Mouse (Mus musculus) midbrain, embryonic 12.5 days (tissue): ENCODE results near the gene Zbtb20. TPM values are rescaled to one million over a fixed set of nuclear protein-coding genes. Genes with fewer than 3 reads are reported as not detected.

ENCODE experiments used
- ATAC-seq: fragments of 200-750 bp; cut with Nextera tagmentation; 2 replicates; pipeline ENCODE4 v1.8.0; 2017; ENCODE audit warnings: low read depth, moderate TSS enrichment, moderate library complexity; ENCODE audit not compliant: low FRiP score
- H3K27ac ChIP-seq: fragments of 300-500 bp; sonication (generic); replicated peaks from 2 replicates; pipeline ENCODE4 v1.5.1; 2016; ENCODE audit warnings: mild to moderate bottlenecking
- H3K27me3 ChIP-seq: fragments of 300-500 bp; sonication (generic); 2 replicates; pipeline ENCODE4 v1.6.1; 2016; ENCODE audit warnings: mild to moderate bottlenecking
- H3K36me3 ChIP-seq: fragments of 300-500 bp; sonication (generic); 2 replicates; pipeline ENCODE4 v1.6.1; 2016
- H3K4me1 ChIP-seq: fragments of 300-500 bp; sonication (generic); 2 replicates; pipeline ENCODE4 v1.6.1; 2016
- H3K4me2 ChIP-seq: fragments of 300-500 bp; sonication (generic); replicated peaks from 2 replicates; pipeline ENCODE4 v1.6.1; 2016; ENCODE audit warnings: mild to moderate bottlenecking, moderate library complexity
- H3K4me3 ChIP-seq: fragments of 300-500 bp; sonication (generic); 2 replicates; pipeline ENCODE4 v1.5.1; 2016; ENCODE audit warnings: mild to moderate bottlenecking
- H3K9ac ChIP-seq: fragments of 300-500 bp; sonication (generic); replicated peaks from 2 replicates; pipeline ENCODE4 v1.6.1; 2016; ENCODE audit warnings: mild to moderate bottlenecking, moderate library complexity
- H3K9me3 ChIP-seq: fragments of 300-500 bp; sonication (generic); 2 replicates; pipeline ENCODE4 v1.6.1; 2016; ENCODE audit warnings: mild to moderate bottlenecking
- WGBS: fragments of 180-500 bp; shearing (Covaris S2); methylation state at CpG from one replicate; pipeline ENCODE4 v1.1.7; 2016; 5-methylcytosine and 5-hydroxymethylcytosine counted together
- polyA plus RNA-seq: library from polyadenylated mRNA; unstranded; fragments of >200 nt; fragmentation: Nextera tagmentation; extraction: Ambion mirVana; gene quantifications from 2 replicates; pipeline ENCODE4 v1.2.1, GENCODE M21; 2016

Zbtb20 gene
- polyA plus RNA-seq, 1 experiment from 2014 or later: 80.8 TPM

- no peaks in the 10 kb centered on the region for H3K9me3 ChIP-seq
- H3K27ac ChIP-seq: no peak overlapping the region
- H3K9ac ChIP-seq: no peak overlapping the region
- WGBS: 95% methylated on average over 7 of the region's 7 CpGs
- peaks cover 39% of the 10 kb centered on the region for H3K36me3 ChIP-seq
- H3K4me2 ChIP-seq: no peak overlapping the region
- H3K4me1 ChIP-seq: peaks cover 4% of the 10 kb centered on the region; the same call in 1 of the 2 replicates
- no peaks in the 10 kb centered on the region for H3K27me3 ChIP-seq
- no peak overlapping the region for H3K4me3 ChIP-seq
- ATAC-seq: no peak
Observed at GRCm38 (mm10) chr16:43634037-43634436, 758.4 kb downstream of the Zbtb20 start.

GRCm38 (mm10) chr16:43637241-43637640 lies 761.6 kb downstream of the Zbtb20 start:
- Histone ChIP-seq H3K36me3 (peaks cover 36% of the 10 kb centered on the region), H3K27ac (no peak overlapping the region), H3K4me1 (no peaks in the 10 kb centered on the region), H3K9ac (no peak overlapping the region), H3K9me3 (no peaks in the 10 kb centered on the region), H3K4me3 (no peak overlapping the region), H3K4me2 (no peak overlapping the region), H3K27me3 (no peaks in the 10 kb centered on the region)
- ATAC-seq: no peak
- 96% methylated on average over 8 of the region's 8 CpGs for WGBS

GRCm38 (mm10) chr16:43638406-43639049 lies 762.8 kb downstream of the Zbtb20 start:
- H3K9ac ChIP-seq: no peak overlapping the region
- no peak overlapping the region for H3K27ac ChIP-seq
- no peaks in the 10 kb centered on the region for H3K27me3 ChIP-seq
- H3K36me3 ChIP-seq: peaks cover 28% of the 10 kb centered on the region
- H3K4me3 ChIP-seq: no peak overlapping the region
- no peak for ATAC-seq
- WGBS: 84% methylated on average over 21 of the region's 21 CpGs
- no peak overlapping the region for H3K4me2 ChIP-seq
- no peaks in the 10 kb centered on the region for H3K4me1 ChIP-seq
- H3K9me3 ChIP-seq: no peaks in the 10 kb centered on the region

- H3K9ac ChIP-seq: no peak overlapping the region
- no peaks in the 10 kb centered on the region for H3K4me1 ChIP-seq
- no peak overlapping the region for H3K4me2 ChIP-seq
- WGBS: 90% methylated on average over 8 of the region's 8 CpGs
- no peak overlapping the region for H3K4me3 ChIP-seq
- ATAC-seq: no peak
- H3K27ac ChIP-seq: no peak overlapping the region
- no peaks in the 10 kb centered on the region for H3K27me3 ChIP-seq
- peaks cover 10% of the 10 kb centered on the region for H3K36me3 ChIP-seq
- H3K9me3 ChIP-seq: no peaks in the 10 kb centered on the region
Observed at GRCm38 (mm10) chr16:43641230-43641629, 765.5 kb downstream of the Zbtb20 start.

GRCm38 (mm10) chr16:43645879-43646278 lies 770.2 kb downstream of the Zbtb20 start:
- Histone ChIP-seq H3K27me3 (no peaks in the 10 kb centered on the region), H3K9me3 (no peaks in the 10 kb centered on the region), H3K36me3 (no peaks in the 10 kb centered on the region), H3K4me1 (no peaks in the 10 kb centered on the region), H3K4me3 (no peak overlapping the region), H3K27ac (no peak overlapping the region), H3K4me2 (no peak overlapping the region), H3K9ac (no peak overlapping the region)
- WGBS: 77% methylated on average over 4 of the region's 4 CpGs
- ATAC-seq: no peak

GRCm38 (mm10) chr16:43646943-43647342 lies 771.3 kb downstream of the Zbtb20 start:
- no peak for ATAC-seq
- Histone ChIP-seq H3K9ac (no peak overlapping the region), H3K27me3 (no peaks in the 10 kb centered on the region), H3K4me1 (no peaks in the 10 kb centered on the region), H3K4me3 (no peak overlapping the region), H3K36me3 (no peaks in the 10 kb centered on the region), H3K27ac (no peak overlapping the region), H3K9me3 (no peaks in the 10 kb centered on the region), H3K4me2 (no peak overlapping the region)
- 94% methylated on average over 3 of the region's 3 CpGs for WGBS

- Histone ChIP-seq H3K4me1 (no peaks in the 10 kb centered on the region), H3K4me2 (no peak overlapping the region), H3K9me3 (no peaks in the 10 kb centered on the region), H3K4me3 (no peak overlapping the region), H3K9ac (no peak overlapping the region), H3K27me3 (no peaks in the 10 kb centered on the region), H3K36me3 (no peaks in the 10 kb centered on the region), H3K27ac (no peak overlapping the region)
- WGBS: 83% methylated on average over 1 of the region's 1 CpGs
- ATAC-seq: no peak
Observed at GRCm38 (mm10) chr16:43647641-43648040, 772.0 kb downstream of the Zbtb20 start.

- WGBS: 97% methylated on average over 2 of the region's 3 CpGs
- H3K9ac ChIP-seq: no peak overlapping the region
- H3K4me2 ChIP-seq: no peak overlapping the region
- H3K4me1 ChIP-seq: no peaks in the 10 kb centered on the region
- H3K27ac ChIP-seq: no peak overlapping the region
- no peak for ATAC-seq
- H3K4me3 ChIP-seq: no peak overlapping the region
- no peaks in the 10 kb centered on the region for H3K9me3 ChIP-seq
- H3K27me3 ChIP-seq: no peaks in the 10 kb centered on the region
- no peaks in the 10 kb centered on the region for H3K36me3 ChIP-seq
Observed at GRCm38 (mm10) chr16:43650355-43651080, 774.8 kb downstream of the Zbtb20 start.

GRCm38 (mm10) chr16:43653288-43653687 lies 777.6 kb downstream of the Zbtb20 start:
- WGBS: 85% methylated on average over 2 of the region's 2 CpGs

GRCm38 (mm10) chr16:43654269-43654668 lies 778.6 kb downstream of the Zbtb20 start:
- 84% methylated on average over 3 of the region's 3 CpGs for WGBS

More at GRCm38 (mm10) chr16:43653288-43653687, 777.6 kb downstream of the Zbtb20 start:
- Histone ChIP-seq H3K4me3 (no peak overlapping the region), H3K9me3 (no peaks in the 10 kb centered on the region), H3K27ac (no peak overlapping the region), H3K4me1 (no peaks in the 10 kb centered on the region), H3K9ac (no peak overlapping the region), H3K27me3 (no peaks in the 10 kb centered on the region), H3K4me2 (no peak overlapping the region), H3K36me3 (no peaks in the 10 kb centered on the region)
- ATAC-seq: no peak

GRCm38 (mm10) chr16:43655183-43655787 lies 779.6 kb downstream of the Zbtb20 start:
- WGBS: 91% methylated on average over 6 of the region's 6 CpGs
- H3K4me3 ChIP-seq: no peak overlapping the region
- H3K36me3 ChIP-seq: no peaks in the 10 kb centered on the region
- H3K4me2 ChIP-seq: no peak overlapping the region
- no peak overlapping the region for H3K9ac ChIP-seq
- H3K9me3 ChIP-seq: no peaks in the 10 kb centered on the region
- no peak overlapping the region for H3K27ac ChIP-seq
- no peaks in the 10 kb centered on the region for H3K4me1 ChIP-seq
- H3K27me3 ChIP-seq: no peaks in the 10 kb centered on the region
- no peak for ATAC-seq

More at GRCm38 (mm10) chr16:43654269-43654668, 778.6 kb downstream of the Zbtb20 start:
- Histone ChIP-seq H3K27ac (no peak overlapping the region), H3K4me1 (no peaks in the 10 kb centered on the region), H3K9me3 (no peaks in the 10 kb centered on the region), H3K4me2 (no peak overlapping the region), H3K27me3 (no peaks in the 10 kb centered on the region), H3K4me3 (no peak overlapping the region), H3K9ac (no peak overlapping the region), H3K36me3 (no peaks in the 10 kb centered on the region)
- no peak for ATAC-seq

- no peak overlapping the region for H3K4me3 ChIP-seq
- 0 out of 2 replicates have a peak, but pooled peaks cover 1% of the 10 kb centered on the region for H3K4me1 ChIP-seq
- H3K4me2 ChIP-seq: no peak overlapping the region
- no peak overlapping the region for H3K27ac ChIP-seq
- ATAC-seq: no peak
- H3K27me3 ChIP-seq: no peaks in the 10 kb centered on the region
- H3K9ac ChIP-seq: no peak overlapping the region
- H3K9me3 ChIP-seq: no peaks in the 10 kb centered on the region
- H3K36me3 ChIP-seq: no peaks in the 10 kb centered on the region
- 92% methylated on average over 5 of the region's 5 CpGs for WGBS
Observed at GRCm38 (mm10) chr16:43661576-43661975, 785.9 kb downstream of the Zbtb20 start.
